Mouse (Mus musculus) mesoderm, embryonic 11.5 days (tissue): ENCODE measurements around the gene Dgat2.

Experiments used
- DNase-seq: peaks from one replicate; pipeline ENCODE4 v3.0.0-alpha.2; 2012; ENCODE audit warnings: low read depth, low spot score

Gene Dgat2

DNA sequence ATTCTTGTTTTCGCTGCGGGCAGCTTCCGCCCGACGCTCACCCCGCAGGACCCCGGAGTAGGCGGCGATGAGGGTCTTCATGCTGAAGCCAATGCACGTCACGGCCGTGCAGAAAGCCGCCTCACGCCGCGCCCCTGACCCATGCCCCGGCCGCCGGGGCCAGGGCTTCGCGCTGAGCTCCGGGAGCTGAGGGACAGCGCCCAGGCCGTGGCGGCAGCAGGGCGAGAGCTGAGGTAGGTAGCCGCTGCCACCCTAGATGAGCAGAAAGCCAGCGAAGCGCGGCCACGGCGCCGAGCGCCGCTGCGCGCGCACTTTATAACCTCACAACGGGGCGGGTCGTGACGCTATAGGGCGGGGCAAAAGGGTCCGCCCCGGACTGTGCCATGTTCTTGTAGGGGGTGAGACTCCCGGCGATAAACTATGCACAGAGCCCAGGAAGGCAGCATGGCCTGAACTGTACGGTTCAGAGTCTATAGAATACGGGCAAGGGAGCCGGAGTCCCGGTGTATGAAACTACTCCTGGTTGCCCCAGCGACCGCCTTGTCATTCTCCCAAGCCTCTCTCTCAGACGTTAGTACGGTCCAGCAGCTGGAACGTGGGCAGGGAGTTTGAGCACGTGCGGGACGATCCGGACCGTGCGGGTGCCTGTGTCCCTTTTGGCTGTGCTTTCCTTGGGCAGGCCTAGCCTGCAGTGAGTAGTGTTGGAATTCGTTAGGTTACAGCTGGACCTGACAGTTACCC is at the start of gene Dgat2:
Dgat2 (minus strand) TSS at position 288 of the 741 bp plus-strand sequence.
- peak; percentile 96 for DNase-seq

DNA sequence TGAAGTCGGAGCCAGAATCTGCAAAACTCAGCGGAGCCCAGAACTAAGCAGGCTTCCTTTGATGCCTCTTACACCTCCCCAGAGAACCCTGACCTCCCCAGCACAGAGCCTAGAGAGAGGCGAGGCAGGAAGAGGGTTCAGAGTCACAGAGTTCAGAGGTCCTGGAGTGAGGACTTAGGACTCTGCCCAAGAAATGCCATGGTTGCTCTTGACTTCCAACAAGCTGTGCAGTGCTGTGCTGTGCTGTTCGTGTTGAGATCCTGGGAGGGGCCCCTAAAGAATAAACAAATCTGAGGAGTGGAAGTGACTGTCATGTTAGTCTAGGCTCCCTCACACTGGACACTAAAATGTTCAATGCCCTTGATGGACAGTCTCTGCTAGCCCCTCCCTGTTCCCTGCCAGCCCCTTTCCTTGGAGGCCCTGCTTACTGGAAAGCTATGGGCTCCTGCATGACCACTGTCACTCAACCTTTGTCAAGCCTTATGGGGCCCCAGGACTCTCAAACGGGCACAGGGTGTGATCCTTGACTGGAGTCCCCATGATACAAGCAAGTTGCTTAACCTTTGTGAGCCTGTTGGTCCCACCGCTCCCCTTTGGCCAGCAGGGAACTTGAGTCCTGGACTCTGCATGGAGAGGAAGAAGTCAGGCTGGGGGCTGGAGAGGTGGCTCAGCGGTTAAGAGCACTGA is 47.7 kb upstream of the Dgat2 start:
- DNase-seq = no peak

DNA sequence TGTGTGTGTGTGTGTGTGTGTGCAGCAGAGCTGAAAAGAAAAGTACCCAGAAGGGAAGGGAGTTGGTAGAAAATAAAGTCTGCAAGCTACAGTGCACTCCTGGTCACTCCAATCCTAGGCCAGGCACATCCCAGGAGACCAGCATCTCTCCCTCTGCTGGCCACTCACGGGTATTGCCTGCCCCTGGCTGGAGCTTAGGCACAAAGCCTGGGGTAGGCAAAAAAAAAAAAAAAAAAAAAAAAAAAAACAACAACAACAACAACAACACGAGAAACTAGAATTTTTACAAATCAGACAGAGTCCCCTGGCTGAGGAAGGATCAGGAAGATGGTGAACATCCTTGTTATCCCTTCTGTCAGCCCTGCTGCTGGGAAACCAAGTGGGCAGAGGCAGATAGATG is 46.9 kb upstream of the Dgat2 start:
- DNase-seq = peak; percentile 66

DNA sequence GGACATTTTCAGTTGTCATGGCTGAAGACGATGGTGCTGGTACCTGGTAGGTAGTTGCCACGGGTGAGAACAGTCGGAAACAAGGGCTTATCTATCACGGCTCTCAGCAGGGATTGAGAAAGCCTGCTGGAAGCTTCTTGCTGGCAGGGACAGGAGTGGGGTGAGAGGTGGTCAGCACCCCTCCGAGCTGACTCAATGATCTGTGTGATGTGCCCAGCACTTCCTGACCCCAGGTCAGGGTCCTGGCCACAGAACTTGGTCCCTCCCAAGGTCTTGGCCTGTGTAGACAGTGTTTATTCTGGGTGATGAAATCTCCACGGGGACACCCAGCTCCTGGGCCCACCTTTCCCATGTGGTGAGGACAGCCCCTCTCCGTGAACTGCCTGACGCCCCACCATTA is 46.3 kb upstream of the Dgat2 start:
- DNase-seq = no peak

DNA sequence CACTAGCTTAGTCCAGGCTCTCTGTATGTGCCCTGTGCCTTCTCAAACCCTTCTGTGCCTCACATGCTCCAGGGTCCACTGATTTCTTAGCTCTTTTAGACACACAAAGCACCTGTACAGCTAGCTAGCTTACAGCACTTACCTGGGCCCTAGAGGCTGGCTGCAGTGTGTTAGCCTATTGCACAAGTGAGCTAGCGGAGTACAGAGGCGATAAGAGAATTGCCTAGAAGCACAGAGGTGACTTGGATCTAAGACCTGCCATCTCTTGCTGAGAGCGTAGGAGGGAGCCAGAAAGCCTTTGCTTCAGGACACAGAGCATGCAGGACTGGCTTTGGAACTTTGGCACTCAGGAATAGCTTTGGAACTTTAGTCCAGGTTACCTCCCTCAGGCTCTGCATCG is 44.7 kb upstream of the Dgat2 start:
- no peak for DNase-seq

DNA sequence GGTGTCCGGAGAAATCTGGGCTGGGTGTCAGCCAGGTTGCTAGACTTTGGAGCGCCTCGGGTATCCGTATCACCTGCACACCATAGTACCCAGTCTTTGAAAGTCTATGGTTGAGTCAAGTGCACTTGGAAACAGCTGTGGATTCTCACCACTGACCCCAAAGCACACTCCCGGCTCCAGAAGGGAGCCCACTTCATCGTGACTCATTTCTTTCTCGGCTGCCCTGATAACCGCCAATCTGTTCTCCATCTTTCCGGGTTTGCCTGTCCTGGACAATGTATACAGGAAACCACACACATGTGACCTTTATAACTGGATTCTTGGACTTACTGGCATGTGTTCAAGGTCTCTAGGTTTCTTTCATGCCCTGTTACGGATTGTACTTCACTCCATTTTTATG is 44.1 kb upstream of the Dgat2 start:
- no peak for DNase-seq

DNA sequence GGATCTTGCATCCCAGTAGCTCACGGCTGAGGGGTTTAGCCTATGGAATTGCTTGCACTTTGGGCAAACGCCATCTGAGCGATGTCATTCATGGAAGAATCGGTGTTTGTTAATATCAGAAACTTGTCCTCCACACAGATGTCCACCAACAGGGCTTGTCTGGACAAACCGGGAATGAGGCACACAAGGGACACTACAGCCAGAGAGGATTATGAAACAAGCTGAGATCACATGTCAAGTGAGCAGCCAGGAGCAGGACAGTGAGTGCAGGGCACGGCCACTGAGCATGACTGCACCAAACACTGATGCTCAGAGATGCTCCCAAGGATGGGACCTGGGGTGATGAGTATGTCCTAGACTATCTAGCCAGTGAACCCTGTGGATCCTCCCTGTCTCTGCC is 42.9 kb upstream of the Dgat2 start:
- no peak for DNase-seq

DNA sequence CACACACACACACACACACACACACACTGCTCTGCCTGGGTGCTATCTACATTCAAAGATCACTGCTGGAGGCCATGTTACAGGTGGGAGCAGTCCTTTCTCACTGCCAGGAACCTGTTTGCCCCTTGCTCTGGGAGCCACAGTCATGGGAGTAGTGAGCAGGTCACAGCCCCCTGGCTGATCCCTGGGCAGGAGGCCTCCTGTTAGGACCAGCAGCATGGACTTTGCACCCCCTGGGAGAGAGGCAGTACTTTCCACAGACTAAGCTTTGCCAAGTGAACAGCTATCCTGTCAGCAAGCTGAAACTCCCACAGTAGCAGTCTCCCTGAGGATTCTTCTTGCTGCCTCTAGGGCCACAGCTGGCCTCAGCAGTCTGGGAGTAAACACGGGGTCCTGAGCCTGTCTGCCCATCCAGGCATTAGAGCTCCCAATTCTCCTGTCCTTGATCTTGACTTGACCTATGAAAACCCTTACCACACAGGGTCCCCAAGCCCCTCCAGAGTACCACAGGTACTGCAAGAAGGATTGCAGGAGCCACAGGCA is 42.2 kb upstream of the Dgat2 start:
- DNase-seq = no peak

DNA sequence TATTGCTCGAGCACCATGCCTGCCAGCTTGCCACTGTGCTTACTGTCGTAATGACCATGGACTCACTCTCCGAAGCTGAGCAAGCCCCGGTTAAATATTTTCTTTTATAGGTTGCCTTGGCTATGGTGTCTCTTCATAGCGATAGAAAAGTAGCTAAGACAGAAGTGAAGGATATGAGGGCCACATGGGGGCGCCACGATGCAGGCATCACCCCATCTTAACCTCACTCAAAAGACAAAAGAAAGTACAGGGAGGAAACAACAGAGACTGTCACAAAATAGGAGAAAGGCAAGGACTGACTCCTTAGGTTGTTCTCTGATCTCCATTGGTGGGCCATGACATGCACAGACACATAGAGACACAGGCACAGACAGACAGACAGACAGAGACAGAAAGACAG is 41.7 kb upstream of the Dgat2 start:
- no peak for DNase-seq

DNA sequence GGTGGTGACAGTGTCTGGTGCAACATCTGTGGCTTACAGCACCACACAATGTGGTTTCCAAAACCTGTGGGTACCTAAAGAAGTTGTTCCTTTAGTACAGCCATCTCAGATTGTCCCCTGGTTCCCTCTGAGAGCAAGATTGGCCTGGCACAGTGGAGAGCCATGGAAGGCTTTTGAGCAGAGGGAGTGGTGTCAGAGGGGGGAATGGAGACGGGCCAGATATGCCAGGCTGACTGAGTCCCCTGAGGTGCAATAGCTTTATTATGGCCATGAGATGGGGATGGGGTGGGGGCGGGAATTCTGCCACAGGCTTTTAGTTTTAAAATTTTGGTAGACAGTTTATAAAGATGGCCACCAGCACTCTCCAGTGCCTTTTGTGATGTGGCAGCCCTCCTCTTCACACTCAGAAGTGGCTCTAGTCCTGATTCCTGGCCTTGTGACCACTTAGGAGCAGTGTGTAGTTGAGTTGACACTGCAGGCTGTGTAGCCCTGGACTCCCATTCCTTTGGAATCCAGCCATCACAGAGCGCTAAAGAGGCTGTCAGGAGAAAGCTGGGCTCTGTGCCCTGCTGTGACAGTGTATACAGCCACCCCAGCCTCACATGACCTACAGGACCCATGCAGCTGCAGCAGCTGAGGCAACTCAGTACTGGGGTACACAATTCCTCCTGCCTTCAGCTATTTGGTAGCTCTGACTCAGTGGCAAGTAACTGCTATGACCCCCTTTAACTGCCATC is 35.0 kb upstream of the Dgat2 start:
- DNase-seq = no peak

DNA sequence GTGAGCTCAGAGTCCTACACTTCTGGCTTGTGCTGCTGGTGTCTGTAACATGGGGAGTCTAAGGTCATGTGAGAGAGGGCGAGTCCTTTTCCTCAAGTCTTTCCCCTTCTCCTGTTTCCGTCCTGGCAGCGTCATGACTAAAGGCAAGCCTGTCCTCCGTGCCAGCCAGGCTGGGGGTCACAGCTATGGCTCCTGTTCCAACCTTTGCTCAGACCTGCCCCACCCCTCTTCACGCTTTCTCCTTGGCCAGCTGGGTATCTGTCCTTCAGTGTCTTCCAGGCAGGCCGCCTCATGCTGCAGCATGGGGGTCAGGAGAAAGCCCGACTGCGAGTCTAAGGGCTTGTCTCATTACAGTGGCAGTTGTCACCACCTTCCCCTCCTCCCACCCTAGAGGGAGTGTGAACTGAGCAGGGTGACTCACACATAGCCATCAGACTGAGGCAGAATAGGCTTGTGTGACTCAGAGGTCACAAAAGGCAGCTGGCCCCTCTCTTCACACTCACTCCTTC is 32.9 kb upstream of the Dgat2 start:
- no peak for DNase-seq

DNA sequence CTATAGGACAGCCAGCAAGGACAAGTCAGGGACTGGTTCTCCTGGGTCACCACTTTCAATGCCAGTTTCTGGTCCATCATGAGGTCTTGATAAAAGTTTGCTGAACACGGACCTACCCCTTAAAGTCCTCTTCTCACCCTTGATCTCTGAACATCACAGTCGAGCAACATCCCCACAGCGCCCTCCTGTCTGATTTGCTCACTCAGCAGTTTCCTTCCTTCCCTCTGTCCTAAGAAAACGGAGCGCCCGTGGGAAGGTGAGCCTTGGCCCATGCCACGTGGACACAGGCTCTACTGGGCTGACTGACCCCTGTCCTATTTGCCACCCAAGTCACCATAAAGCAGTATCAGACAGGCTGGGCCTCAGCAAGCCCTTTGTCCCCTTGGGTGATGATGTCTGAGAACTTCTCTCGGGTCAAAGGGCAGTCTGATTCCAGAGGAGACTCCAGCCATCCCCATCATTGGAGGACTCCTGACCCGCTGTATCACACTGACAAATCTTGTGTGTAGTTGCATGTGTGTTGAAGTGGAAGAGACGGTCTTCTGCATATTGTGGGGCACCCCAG is 32.2 kb upstream of the Dgat2 start:
- no peak for DNase-seq

DNA sequence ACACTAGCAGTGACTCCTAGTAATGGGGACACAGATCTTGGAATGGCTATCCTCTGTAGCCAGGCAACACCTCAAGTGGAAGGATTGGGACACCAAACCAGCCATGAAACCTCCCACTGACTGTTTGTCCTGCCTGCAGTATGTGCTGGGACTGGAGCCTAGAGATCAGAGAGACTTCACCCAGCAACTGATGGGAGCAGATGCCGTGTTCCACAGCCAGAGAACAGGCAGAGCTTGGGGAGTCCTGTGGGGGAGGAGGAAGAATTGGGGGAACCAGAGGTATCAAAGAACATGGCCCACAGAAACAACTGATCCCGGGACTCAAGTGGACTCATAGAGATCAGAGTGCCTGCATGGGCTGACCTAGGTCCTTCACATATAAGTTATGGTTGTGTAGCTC is 31.2 kb upstream of the Dgat2 start:
- DNase-seq = no peak

DNA sequence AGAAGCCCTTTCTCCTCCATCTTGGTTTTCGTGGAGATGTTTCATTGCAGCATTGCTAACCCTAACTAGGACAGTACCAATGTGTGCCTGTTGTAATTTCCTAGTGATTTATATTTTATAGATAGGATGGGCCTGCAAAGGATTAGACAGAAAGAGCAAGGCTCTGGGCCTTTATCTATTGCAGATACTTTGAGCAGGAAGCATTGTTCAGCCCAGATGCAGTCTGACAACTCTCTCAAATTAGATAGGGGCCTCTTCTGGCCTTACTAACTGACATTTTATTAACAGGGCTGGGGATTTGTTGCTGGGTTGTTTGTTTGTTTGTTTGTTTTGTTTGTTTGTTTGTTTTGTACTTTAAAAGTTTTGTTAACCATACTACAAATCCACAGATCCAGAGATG is 30.5 kb upstream of the Dgat2 start:
- no peak for DNase-seq

DNA sequence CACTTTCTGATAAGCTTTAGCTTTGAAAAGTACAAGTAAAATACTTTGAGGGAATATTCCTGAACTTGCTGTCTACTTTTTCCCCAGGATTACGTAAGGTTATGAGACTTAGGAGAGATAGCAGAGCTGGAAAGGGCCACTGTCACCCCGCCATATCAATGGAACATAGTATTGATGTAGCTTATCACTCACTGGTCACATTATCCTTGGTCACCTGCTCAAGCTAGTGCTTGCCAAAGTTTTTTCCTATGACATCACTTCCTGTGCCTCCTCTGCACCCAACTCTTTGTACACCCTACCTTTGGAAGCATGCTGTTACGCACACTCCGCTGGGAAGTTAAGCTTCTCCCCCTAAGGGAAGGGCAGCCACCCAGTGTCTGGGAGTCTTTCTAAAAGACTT is 26.2 kb upstream of the Dgat2 start:
- no peak for DNase-seq

DNA sequence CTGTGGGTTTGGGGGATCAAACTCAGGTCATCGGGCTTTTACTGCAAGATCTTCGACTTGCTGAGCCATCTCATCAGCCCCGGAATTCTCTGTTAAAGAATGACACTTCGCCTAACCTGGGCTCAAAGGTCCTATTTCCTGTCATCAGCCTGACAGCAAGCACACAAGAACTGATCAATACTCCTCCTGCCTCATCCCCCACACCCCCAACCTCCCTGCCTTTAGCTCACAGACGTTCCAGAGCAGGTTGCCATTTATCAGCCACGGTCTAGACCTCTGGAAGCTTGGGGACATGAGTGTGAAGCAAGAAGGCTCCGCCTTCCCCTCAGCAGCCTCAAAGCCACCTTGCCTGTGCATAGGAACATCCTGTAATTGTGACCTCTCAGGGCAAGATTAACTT is 23.8 kb upstream of the Dgat2 start:
- DNase-seq = no peak

DNA sequence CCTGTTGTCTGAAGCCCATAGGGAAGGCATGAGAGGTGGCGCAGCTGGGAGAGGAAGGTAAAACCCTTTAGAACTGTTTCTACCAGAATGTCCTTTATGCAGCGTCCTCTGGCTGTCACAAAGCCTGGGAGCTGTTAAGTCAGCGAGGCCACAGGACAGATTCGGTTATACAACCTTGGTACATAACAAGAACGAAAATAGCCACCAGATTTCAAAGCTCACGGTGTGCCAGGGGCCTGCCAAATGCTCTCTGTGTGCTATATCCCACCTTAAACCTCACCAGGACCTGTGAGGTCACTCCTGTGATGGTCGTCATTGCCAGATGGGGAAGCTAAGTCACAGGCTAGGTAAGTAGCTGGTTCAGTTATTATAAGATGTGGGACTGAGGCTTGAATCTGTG is 19.6 kb upstream of the Dgat2 start:
- no peak for DNase-seq

DNA sequence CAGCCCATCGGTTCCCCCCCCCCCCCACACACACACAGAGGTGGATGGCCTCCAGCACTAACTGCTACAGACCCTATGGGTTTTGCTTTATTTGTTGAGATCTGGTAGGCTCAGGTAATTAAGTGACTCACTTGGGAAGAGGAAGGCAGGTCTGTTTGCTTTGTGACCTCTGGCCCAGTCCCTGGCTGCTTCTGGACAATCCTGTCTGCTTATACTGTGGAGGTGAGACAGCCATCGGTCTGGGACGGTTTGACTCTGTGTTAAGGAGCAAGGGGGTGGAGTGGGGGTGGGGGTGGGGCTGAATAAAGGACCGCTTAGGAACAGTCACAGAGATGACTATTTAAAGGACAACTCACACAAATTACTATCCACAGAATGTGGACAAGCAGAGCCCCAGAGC is 17.8 kb upstream of the Dgat2 start:
- no peak for DNase-seq

DNA sequence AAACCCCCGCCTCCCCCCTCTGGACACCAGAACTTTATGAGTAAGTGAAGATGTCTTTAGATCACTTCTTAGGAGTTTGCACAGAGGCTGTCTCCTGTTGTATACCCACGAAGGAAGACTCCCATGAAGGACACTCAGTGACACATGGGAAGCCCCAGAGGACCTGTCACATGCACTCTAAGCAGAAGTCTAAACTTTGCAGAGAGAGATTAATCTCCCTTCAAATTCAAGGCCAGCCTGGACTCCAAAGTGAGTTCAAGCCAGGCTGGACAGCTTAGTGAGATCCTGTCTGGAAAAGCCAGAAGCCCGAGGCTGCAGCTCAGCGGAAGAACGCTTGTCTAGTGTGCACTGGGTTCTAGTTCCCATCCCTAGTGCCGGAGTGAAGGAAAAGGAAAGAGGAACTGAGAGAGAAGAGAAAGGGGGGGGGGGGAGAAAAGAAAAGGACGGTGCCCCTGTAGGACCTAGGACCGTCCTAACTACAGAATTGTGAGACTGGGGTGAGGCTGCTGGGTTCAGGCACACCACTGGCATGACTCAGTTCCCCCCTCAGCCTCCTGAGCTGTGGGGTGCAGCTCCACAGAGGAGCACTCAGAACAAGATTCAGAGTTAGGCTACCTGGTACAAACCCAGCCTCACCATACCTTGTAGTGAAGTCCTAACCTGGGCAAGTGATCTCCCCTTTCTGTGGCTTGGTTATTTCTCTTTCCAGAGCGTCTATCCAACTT is 17.1 kb upstream of the Dgat2 start:
- no peak for DNase-seq

DNA sequence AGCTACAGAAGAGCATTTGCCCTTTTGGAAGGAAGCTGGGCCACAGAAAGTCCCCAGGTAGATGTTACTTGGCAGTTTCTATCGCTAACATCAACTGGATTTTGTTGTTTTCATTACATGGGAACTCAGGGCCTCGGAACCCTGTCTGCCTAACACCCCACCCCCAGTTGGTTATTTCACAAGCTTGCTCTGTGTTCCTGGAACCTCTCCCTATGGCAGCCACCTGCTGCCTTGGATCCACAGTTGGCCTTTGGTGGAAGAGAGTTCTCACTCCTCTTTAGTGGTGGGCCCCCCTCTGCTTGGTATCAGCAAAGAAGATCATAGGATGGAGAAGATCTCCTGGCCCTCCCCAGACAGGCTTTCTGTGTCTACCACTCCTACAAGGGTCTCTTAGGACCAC is 16.3 kb upstream of the Dgat2 start:
- DNase-seq = no peak

DNA sequence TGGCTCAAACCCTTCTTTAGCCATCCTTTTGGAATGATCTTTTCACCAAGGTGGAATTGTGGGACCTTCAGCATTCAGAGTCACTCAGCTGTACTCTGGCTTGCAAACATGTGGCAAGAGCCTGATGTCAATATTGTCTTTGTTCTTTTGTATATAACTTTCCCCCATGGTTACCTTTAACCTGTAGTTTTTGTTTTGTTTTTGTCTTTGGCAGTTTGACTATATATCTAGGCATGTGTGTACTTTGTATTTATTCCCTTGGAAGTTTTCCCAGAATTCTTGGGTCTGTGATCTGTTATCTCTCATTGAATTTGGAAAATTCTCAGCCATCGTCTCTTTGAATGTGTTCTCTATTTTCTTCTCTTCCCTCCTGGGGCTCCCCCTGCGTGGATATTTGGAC is 12.0 kb upstream of the Dgat2 start:
- DNase-seq = no peak
